Mouse (Mus musculus) spleen, postnatal 14 days (tissue): ENCODE results near the gene Nkain4.
A peak's percentile ranks its signal among the peaks of the same experiment; 100 is the strongest.

Experiments used
- DNase-seq, 2 experiments: peaks; one replicate each; pipeline ENCODE4 v3.0.0; 2021 to 2022; ENCODE audit warnings: low spot score in 2 of 2

Nkain4 gene

GRCm38 (mm10) chr2:180954061-180955047 is at the start of gene Nkain4:
Nkain4 (minus strand) TSS chr2:180954699.
- DNase-seq: no peak

DNA sequence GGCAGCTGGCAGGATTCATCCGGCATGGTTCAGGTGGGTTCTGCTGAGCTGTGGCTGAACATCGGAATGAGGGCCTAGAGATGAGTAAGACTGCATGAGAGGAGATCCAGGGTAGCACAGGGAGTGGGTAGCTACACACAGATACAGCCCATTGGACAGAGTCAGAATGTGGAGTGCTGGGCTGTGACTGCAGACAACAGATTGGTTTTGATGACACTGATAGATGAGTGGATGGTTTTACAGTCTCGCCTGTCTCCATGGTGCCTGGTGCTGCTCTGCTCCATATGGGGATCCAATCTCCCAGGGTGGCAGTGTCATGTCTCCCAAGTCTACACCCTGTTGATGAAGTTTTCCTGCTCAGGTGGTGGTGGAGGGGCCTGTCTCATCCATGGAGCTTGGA is 42.4 kb upstream of the Nkain4 start:
- DNase-seq: no peak

GRCm38 (mm10) chr2:180996436-180996835 is 41.9 kb upstream of the Nkain4 start:
- peak in 1 of 2 experiments; percentile 8 for DNase-seq

DNA sequence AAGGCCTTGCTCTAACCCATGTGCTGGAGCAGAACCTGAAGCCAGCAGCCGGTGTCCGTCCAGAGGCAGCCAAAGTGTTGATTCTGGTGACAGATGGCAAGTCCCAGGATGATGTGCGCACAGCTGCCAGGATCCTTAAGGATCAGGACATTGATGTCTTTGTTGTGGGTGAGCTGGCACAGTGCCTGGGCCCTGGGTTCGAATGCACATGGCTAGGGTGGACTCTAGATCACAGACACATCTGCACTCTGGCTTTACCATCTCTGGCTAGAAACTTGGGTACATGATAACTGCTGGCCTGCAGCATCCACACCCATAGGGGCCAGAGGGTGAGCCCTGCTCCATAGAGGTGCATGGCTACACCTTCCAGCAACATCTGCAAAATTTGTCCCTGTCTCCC is 41.0 kb upstream of the Nkain4 start:
- no peak for DNase-seq

GRCm38 (mm10) chr2:180994360-180994759 is 39.9 kb upstream of the Nkain4 start:
- DNase-seq: no peak

GRCm38 (mm10) chr2:180990347-180990746 is 35.8 kb upstream of the Nkain4 start:
- DNase-seq: no peak

DNA sequence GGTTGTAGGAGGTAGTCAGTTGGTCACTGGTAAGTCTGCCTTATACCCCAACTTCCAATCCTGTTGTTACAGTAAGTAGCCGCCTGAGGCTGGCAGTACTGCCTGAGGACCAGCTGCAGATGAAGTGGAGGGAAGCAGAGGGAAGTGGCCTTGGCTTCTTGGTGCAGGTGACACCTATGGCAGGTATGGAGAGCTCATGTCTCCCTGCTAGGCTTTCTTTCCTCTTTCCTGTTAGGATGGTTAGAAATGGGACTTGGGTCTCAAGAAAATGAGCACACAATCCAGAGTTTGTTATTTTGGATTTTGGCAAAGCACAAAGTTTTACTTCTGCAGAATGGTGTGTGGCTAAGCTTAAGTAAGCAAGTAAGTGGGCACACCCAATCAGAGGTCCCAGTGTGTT is 34.4 kb upstream of the Nkain4 start:
- no peak for DNase-seq

GRCm38 (mm10) chr2:180988347-180988913 is 33.9 kb upstream of the Nkain4 start:
- no peak for DNase-seq

DNA sequence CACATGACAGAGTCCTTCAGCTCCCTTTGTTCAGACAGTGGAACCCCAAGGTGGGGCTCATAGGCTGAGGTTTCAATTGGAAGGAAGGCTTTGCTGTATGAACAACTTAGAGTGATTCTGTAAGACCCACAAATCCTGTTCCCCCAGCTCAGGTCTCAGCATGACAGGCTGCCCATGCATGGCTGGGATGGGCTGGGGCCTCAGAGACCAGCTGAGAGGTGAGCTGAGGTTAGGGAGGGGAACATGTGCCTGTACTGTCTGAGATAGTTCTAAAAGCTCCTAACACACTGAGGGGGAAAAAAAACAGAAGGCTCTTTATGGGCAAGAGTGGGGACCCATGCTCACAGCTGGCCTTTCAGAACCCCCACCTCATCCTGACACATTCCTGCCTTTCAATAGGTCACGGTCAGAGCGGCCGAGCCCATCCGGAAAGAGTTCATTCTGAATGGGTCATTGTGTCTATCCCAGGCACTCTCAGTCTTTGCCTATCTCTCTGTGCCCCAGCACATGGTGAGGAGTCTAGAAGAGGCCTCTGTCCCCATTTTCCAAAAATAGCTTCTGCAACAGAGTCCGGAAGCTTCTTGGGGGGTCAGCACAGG is 33.0 kb upstream of the Nkain4 start:
- DNase-seq: no peak

DNA sequence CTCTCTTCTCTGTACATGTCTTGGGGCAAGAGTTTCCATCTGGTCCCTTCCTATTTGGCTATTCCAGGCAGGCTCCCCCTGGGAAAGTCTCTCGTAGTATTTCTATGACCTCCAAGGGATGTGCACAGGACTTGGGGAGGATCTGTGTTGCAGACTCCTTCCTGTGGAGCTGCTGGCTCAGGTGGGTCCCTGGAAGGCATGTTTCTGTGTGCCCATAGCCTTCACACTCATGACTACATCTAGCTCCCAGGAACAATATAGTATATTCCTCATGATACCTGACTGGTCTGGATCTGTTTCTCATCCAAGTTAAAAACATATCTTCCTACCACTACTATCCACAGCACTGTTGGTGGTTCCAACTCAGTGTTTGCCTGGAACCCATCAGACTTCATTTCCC is 32.5 kb upstream of the Nkain4 start:
- DNase-seq: no peak

GRCm38 (mm10) chr2:180986449-180986848 is 31.9 kb upstream of the Nkain4 start, which contains the start of gene Col20a1:
Col20a1 (plus strand) TSS chr2:180986535.
- DNase-seq: no peak

DNA sequence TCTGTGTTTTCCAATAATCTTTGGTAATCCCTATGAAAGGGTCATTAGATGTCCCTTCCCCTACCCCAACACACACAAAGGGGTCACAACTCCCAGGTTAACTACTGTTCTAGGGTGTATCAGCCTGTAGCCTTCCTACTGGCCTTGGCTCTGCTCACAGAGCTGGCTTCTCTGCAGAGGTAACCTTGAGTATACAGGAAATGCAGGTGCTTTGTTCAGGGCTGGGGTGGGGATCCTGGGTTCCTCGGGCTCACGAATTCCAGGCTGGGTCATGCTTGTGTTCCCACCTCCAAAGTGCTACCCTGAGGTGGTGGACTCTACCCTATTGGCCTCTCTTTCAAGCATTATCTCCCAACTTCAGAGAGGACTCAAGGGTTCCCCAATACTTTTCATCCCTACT is 31.1 kb upstream of the Nkain4 start:
- DNase-seq: no peak

DNA sequence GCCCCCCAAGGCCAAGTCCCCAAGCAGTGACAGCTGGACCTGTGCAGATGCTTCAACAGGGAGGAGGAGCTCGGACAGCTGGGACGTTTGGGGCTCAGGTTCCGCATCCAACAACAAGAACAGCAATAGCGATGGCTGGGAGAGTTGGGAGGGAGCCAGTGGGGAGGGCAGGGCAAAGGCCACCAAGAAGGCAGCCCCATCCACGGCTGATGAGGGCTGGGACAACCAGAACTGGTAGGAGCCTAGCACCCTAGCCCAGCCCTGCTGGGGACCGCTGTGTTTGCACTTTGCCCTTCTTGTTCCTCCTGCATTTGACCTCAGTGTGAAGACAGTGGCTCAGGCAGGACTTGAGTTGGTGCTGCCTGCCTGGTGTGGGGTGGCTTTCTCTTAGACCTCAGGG is 26.6 kb upstream of the Nkain4 start:
- DNase-seq: no peak

GRCm38 (mm10) chr2:180967010-180967763 is 12.7 kb upstream of the Nkain4 start, which contains the start of gene Arfgap1:
Arfgap1 (plus strand) TSS chr2:180967225.
- DNase-seq: peak; percentile 77 to 81

DNA sequence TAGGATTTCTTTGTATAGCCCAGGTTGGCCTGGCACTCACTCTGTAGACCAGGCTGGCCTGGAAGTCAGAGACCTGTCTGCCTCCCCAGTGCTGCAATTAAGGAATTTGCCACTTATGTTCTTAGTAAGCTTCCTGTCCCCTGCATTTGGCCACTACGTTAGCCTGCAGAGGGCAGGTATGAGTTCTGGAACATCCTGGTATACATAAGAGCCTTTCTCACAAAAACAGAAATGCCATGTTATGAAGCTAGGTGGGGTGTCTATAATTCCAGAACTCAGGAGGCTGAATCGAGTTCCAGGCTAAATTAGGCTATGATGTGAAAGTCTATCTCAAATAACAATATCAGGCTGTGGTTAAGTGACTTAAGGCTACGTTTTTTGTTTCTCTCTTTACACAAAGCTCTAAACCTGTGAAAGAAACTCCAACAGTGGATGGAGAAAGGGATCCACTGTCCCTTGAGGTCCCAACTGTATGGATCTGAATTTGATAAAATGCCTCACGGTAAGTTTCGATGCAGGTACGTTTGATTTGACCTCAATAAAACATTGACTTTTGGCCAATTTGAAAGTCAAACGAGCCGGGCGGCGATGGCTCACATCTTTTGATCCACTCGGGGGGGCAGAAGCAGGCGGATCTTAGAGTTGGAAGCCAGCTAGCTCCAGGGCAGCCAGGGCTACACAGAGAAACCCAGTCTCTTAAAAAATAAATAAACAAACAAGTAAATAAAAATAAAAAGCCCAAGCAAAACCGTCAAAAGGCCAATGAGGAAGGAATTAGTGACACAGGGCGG is 11.8 kb upstream of the Nkain4 start:
- no peak for DNase-seq

DNA sequence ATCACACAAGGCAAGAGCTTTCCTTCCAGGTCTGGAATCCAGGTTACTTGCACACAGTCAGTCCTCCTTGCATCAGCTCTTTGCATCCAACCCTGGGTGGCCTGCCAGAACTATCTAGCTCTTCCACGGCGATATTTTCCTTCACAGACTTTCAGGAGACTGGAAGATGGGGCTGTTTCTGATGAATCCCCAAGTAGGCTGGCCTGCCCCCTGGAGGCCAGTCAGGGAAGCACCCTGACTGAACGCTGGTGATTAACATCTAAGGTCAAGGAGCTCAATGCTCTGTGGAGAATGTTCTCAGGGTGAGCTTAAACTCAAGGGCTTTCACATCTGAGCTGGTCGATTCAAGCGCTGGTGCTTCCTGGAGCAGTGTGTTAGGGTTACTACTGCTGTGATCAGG is 9.5 kb upstream of the Nkain4 start:
- peak; percentile 27 to 49 for DNase-seq

GRCm38 (mm10) chr2:180962616-180963308 is 8.3 kb upstream of the Nkain4 start:
- no peak for DNase-seq

DNA sequence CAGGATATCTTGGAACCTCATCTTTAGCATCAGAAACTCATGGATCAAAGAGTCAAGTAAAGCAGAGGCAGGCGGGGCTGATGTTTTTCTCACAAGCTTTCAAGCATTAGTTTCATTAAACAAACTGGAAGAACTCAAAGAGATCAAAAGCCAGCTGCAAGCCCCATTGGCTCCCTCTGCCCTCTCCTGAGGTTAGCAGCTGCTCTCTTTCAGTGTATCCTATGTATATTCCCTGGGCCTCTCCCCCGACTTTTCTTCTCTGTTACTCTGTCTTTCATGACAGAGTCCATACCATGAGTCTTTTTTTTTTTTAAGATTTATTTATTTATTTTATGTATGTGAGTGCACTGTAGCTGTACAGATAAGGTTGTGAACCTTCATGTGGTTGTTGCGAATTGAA is 5.7 kb upstream of the Nkain4 start:
- no peak for DNase-seq

- DNase-seq: no peak
Observed at GRCm38 (mm10) chr2:180959605-180960004, 5.1 kb upstream of the Nkain4 start.

- DNase-seq: no peak
Observed at GRCm38 (mm10) chr2:180953638-180954037, 861 bp downstream of the Nkain4 start.
